Mouse (Mus musculus): ENCODE results near the gene Stk38. TPM values are rescaled to one million over a fixed set of nuclear protein-coding genes. Genes with fewer than 3 reads are reported as not detected.
"Not testable (repeated sequence)": the region's sequence is repeated elsewhere in the genome, so short reads cannot be mapped to it uniquely, and the experiment has no call there.

Gene Stk38
- polyA plus RNA-seq, 1 experiment from 2014 or later = 118 TPM

DNA sequence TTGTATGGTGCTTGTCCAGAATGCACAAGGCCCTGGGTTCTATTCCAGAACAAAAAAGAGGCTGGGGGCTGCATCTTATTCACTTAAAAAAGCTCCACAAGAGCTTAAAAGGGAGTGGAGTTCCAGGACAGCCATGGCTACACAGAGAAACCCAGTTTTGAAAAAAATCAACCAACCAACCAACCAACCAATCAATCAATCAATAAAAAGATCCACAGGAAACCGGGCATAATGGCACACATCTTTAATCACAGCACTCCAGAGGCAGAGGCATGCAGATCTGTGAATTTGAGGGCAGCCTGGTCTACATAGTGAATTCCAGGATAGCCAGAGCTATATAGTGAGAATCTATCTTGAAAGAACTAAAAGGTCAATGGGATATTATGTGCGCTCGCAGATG is 2.8 kb downstream of the Stk38 start:
- no peak for ATAC-seq (ENCODE audit: insufficient read depth, low FRiP score)
- no peak overlapping the region for H3K4me2 ChIP-seq (ENCODE audit: low read depth, low read length)
- 88% methylated on average over 3 of the region's 3 CpGs for WGBS
- H3K4me1 ChIP-seq (ENCODE audit: control insufficient read depth, insufficient read depth, low read length) = peaks cover 15% of the 10 kb centered on the region
- H3K9me3 ChIP-seq (replicated peaks; ENCODE audit: control insufficient read depth, low read length) = no peaks in the 10 kb centered on the region
- H3K36me3 ChIP-seq (ENCODE audit: control insufficient read depth, insufficient read depth, low read length) = peaks cover 7% of the 10 kb centered on the region
- H3K4me3 ChIP-seq (replicated peaks; ENCODE audit: low read length) = no peak overlapping the region
- no peak overlapping the region for H3K9ac ChIP-seq (ENCODE audit: low read length)
- no peaks in the 10 kb centered on the region for H3K27me3 ChIP-seq (ENCODE audit: control insufficient read depth, insufficient read depth, low read length)
- no peak overlapping the region for H3K27ac ChIP-seq (ENCODE audit: low read length)

- H3K4me1 ChIP-seq (ENCODE audit: control insufficient read depth, insufficient read depth, low read length) = peaks cover 15% of the 10 kb centered on the region
- ATAC-seq (ENCODE audit: insufficient read depth, low FRiP score) = no peak
- 47% methylated on average over 1 of the region's 1 CpGs for WGBS
Observed at GRCm38 (mm10) chr17:29003740-29004139, 4.1 kb downstream of the Stk38 start.

GRCm38 (mm10) chr17:29000465-29000864 is 7.3 kb downstream of the Stk38 start:
- Histone ChIP-seq H3K4me2 (ENCODE audit: low read depth, low read length) (no peak overlapping the region), H3K4me1 (ENCODE audit: control insufficient read depth, insufficient read depth, low read length) (0 out of 2 replicates have a peak, but pooled peaks cover 3% of the 10 kb centered on the region), H3K36me3 (ENCODE audit: control insufficient read depth, insufficient read depth, low read length) (peaks cover 17% of the 10 kb centered on the region), H3K4me3 (replicated peaks; ENCODE audit: low read length) (no peak overlapping the region), H3K27me3 (ENCODE audit: control insufficient read depth, insufficient read depth, low read length) (no peaks in the 10 kb centered on the region), H3K9ac (ENCODE audit: low read length) (no peak overlapping the region), H3K27ac (ENCODE audit: low read length) (no peak overlapping the region), H3K9me3 (replicated peaks; ENCODE audit: control insufficient read depth, low read length) (no peaks in the 10 kb centered on the region)
- 79% methylated on average over 6 of the region's 6 CpGs for WGBS
- no peak for ATAC-seq (ENCODE audit: insufficient read depth, low FRiP score)

More at GRCm38 (mm10) chr17:29003740-29004139, 4.1 kb downstream of the Stk38 start:
- H3K4me2 ChIP-seq (ENCODE audit: low read depth, low read length) = no peak overlapping the region
- H3K27me3 ChIP-seq (ENCODE audit: control insufficient read depth, insufficient read depth, low read length) = no peaks in the 10 kb centered on the region
- H3K36me3 ChIP-seq (ENCODE audit: control insufficient read depth, insufficient read depth, low read length) = peaks cover 13% of the 10 kb centered on the region
- no peak overlapping the region for H3K27ac ChIP-seq (ENCODE audit: low read length)
- H3K9ac ChIP-seq (ENCODE audit: low read length) = no peak overlapping the region
- no peaks in the 10 kb centered on the region for H3K9me3 ChIP-seq (replicated peaks; ENCODE audit: control insufficient read depth, low read length)
- H3K4me3 ChIP-seq (replicated peaks; ENCODE audit: low read length) = no peak overlapping the region

DNA sequence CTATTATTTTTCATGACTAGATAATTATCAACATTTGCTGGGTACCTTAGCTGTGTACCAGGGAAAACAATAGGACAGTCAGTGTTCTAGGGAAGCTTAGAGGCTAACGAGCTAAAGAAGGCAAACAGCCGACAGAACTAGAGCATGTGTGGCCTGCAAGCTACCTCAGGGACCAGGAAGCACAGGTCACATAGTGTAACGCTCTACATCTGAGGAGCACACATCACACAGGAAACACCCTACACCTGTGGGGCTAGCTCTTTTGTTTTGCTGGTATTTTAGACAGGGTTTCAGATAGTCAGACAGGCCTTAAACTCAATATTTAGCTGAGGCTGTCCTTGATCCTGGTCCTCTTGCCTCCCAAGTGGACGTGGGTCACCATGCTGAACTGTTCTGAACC is 13.2 kb downstream of the Stk38 start:
- Histone ChIP-seq H3K4me2 (ENCODE audit: low read depth, low read length) (no peak overlapping the region), H3K4me3 (replicated peaks; ENCODE audit: low read length) (no peak overlapping the region), H3K4me1 (ENCODE audit: control insufficient read depth, insufficient read depth, low read length) (0 out of 2 replicates have a peak, but pooled peaks cover 4% of the 10 kb centered on the region), H3K27ac (ENCODE audit: low read length) (no peak overlapping the region), H3K27me3 (ENCODE audit: control insufficient read depth, insufficient read depth, low read length) (no peaks in the 10 kb centered on the region), H3K9ac (ENCODE audit: low read length) (no peak overlapping the region; the same call in 1 of the 2 replicates), H3K9me3 (replicated peaks; ENCODE audit: control insufficient read depth, low read length) (no peaks in the 10 kb centered on the region), H3K36me3 (ENCODE audit: control insufficient read depth, insufficient read depth, low read length) (peaks cover 11% of the 10 kb centered on the region; the same call in 1 of the 2 replicates)
- WGBS = 89% methylated on average over 4 of the region's 4 CpGs
- ATAC-seq (ENCODE audit: insufficient read depth, low FRiP score) = no peak

GRCm38 (mm10) chr17:28993004-28993403 is 14.8 kb downstream of the Stk38 start:
- not testable (repeated sequence) for ATAC-seq (ENCODE audit: insufficient read depth, low FRiP score); H3K9ac ChIP-seq (ENCODE audit: low read length); H3K4me3 ChIP-seq (replicated peaks; ENCODE audit: low read length); H3K36me3 ChIP-seq (ENCODE audit: control insufficient read depth, insufficient read depth, low read length); H3K27ac ChIP-seq (ENCODE audit: low read length); H3K4me1 ChIP-seq (ENCODE audit: control insufficient read depth, insufficient read depth, low read length); H3K27me3 ChIP-seq (ENCODE audit: control insufficient read depth, insufficient read depth, low read length); H3K9me3 ChIP-seq (replicated peaks; ENCODE audit: control insufficient read depth, low read length); H3K4me2 ChIP-seq (ENCODE audit: low read depth, low read length)
- WGBS = 92% methylated on average over 1 of the region's 1 CpGs

- 50% methylated on average over 7 of the region's 7 CpGs for WGBS
- Histone ChIP-seq H3K36me3 (ENCODE audit: control insufficient read depth, insufficient read depth, low read length) (peaks cover 11% of the 10 kb centered on the region; the same call in 1 of the 2 replicates), H3K27ac (ENCODE audit: low read length) (no peak overlapping the region), H3K27me3 (ENCODE audit: control insufficient read depth, insufficient read depth, low read length) (no peaks in the 10 kb centered on the region), H3K9ac (ENCODE audit: low read length) (no peak overlapping the region), H3K4me3 (replicated peaks; ENCODE audit: low read length) (no peak overlapping the region), H3K4me1 (ENCODE audit: control insufficient read depth, insufficient read depth, low read length) (0 out of 2 replicates have a peak, but pooled peaks cover 4% of the 10 kb centered on the region), H3K4me2 (ENCODE audit: low read depth, low read length) (no peak overlapping the region), H3K9me3 (replicated peaks; ENCODE audit: control insufficient read depth, low read length) (no peaks in the 10 kb centered on the region)
- ATAC-seq (ENCODE audit: insufficient read depth, low FRiP score) = no peak
Observed at GRCm38 (mm10) chr17:28992105-28992504, 15.7 kb downstream of the Stk38 start.

DNA sequence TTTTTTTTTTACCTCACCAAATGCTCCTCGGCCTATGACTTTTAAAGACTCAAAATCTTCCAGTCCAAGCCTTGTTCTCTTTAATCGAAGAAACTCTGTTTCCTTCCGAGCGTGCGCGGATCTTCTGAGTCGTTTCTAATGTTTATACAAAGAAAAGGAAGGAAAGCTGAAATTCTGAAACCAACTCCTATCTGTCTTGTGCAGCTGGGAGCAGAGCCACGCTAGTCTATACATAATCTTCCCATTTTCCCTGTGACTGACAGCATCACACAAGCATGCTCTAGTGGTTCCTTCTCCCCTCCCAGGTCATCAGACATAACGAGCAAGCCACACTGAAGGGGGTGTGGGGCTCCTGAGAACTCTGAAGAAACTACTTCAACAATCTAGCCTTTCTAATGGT is 16.5 kb downstream of the Stk38 start:
- WGBS = 64% methylated on average over 9 of the region's 9 CpGs
- Histone ChIP-seq H3K9me3 (replicated peaks; ENCODE audit: control insufficient read depth, low read length) (no peaks in the 10 kb centered on the region), H3K36me3 (ENCODE audit: control insufficient read depth, insufficient read depth, low read length) (peaks cover 15% of the 10 kb centered on the region), H3K4me2 (ENCODE audit: low read depth, low read length) (no peak overlapping the region), H3K27me3 (ENCODE audit: control insufficient read depth, insufficient read depth, low read length) (no peaks in the 10 kb centered on the region), H3K9ac (ENCODE audit: low read length) (no peak overlapping the region), H3K4me1 (ENCODE audit: control insufficient read depth, insufficient read depth, low read length) (0 out of 2 replicates have a peak, but pooled peaks cover 4% of the 10 kb centered on the region), H3K4me3 (replicated peaks; ENCODE audit: low read length) (no peak overlapping the region), H3K27ac (ENCODE audit: low read length) (peak overlapping the region; percentile 18; the same call in 1 of the 2 replicates)
- no peak for ATAC-seq (ENCODE audit: insufficient read depth, low FRiP score)

- ATAC-seq (ENCODE audit: insufficient read depth, low FRiP score) = no peak
- H3K27me3 ChIP-seq (ENCODE audit: control insufficient read depth, insufficient read depth, low read length) = no peaks in the 10 kb centered on the region
- peaks cover 15% of the 10 kb centered on the region for H3K36me3 ChIP-seq (ENCODE audit: control insufficient read depth, insufficient read depth, low read length)
- 0 out of 2 replicates have a peak, but pooled peaks cover 4% of the 10 kb centered on the region for H3K4me1 ChIP-seq (ENCODE audit: control insufficient read depth, insufficient read depth, low read length)
- no peak overlapping the region for H3K4me2 ChIP-seq (ENCODE audit: low read depth, low read length)
- no peak overlapping the region for H3K27ac ChIP-seq (ENCODE audit: low read length)
- WGBS = 74% methylated on average over 4 of the region's 4 CpGs
- no peak overlapping the region for H3K4me3 ChIP-seq (replicated peaks; ENCODE audit: low read length)
- H3K9me3 ChIP-seq (replicated peaks; ENCODE audit: control insufficient read depth, low read length) = no peaks in the 10 kb centered on the region
- H3K9ac ChIP-seq (ENCODE audit: low read length) = no peak overlapping the region
Observed at GRCm38 (mm10) chr17:28990060-28990459, 17.7 kb downstream of the Stk38 start.

DNA sequence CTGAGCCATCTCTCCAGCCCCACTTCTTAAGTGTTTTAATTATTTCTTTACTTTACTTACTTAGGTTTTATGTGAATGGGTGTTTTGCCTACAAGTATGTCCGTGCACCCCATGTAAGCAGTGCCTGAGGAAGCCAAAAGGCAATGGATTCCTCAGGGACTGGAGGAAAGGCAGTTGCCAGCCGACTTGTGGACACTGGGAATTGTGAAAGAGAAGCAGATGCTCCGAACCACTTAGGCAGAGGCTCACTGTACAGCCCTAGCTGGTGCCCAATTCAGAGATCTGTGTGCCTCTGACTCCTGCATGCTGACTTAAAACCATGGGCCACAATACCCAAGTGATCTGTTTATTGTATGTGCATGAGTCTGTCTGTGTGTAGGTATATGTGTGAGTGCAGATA is 18.8 kb downstream of the Stk38 start:
- no peak for ATAC-seq (ENCODE audit: insufficient read depth, low FRiP score)
- Histone ChIP-seq H3K9ac (ENCODE audit: low read length) (no peak overlapping the region), H3K9me3 (replicated peaks; ENCODE audit: control insufficient read depth, low read length) (no peaks in the 10 kb centered on the region), H3K4me1 (ENCODE audit: control insufficient read depth, insufficient read depth, low read length) (0 out of 2 replicates have a peak, but pooled peaks cover 4% of the 10 kb centered on the region), H3K4me2 (ENCODE audit: low read depth, low read length) (no peak overlapping the region), H3K27ac (ENCODE audit: low read length) (no peak overlapping the region), H3K4me3 (replicated peaks; ENCODE audit: low read length) (no peak overlapping the region), H3K27me3 (ENCODE audit: control insufficient read depth, insufficient read depth, low read length) (no peaks in the 10 kb centered on the region), H3K36me3 (ENCODE audit: control insufficient read depth, insufficient read depth, low read length) (peaks cover 15% of the 10 kb centered on the region)
- 85% methylated on average over 3 of the region's 3 CpGs for WGBS

All from stomach, embryonic 16.5 days (tissue).